In genomic region chr5:111055507-111055906, GRCm38 (mm10) we compare ENCODE assay signal across 9 mouse cellular contexts.
A peak's percentile ranks its signal among the peaks of the same experiment; 100 is the strongest.
DNase-seq lines count a peak whose midpoint lies in the region; ATAC-seq and TF ChIP-seq lines count a peak whose summit lies in the region.
"Had no signal": no experiment of that assay in that cellular context is flagged by ENCODE, and none has a peak within 500 bp of the region (broad histone marks: within the 10 kb centered on the region; RNA-seq: fewer than 3 reads in every experiment).

No protein-coding gene starts in this region.

- H3K27me3 ChIP-seq in kidney, adult 2 months (replicated peaks; ENCODE audit: control insufficient read depth, insufficient read depth, low read length), result no peaks in the 10 kb centered on the region
- no peaks in the 10 kb centered on the region for H3K27me3 ChIP-seq in forebrain, embryonic 12.5 days
- H3K27me3 ChIP-seq in midbrain, embryonic 13.5 days, result no peaks in the 10 kb centered on the region
- H3K27me3 ChIP-seq: liver, embryonic 13.5 days had no signal

- peak overlapping the region; percentile 21; the same call in 1 of the 2 replicates for H3K9ac ChIP-seq in forebrain, embryonic 12.5 days
- peak overlapping the region; percentile 51 for H3K9ac ChIP-seq in midbrain, embryonic 13.5 days (replicated peaks)
- H3K9ac ChIP-seq: liver, embryonic 13.5 days had no signal

- H3K4me1 ChIP-seq in kidney, adult 2 months (ENCODE audit: control insufficient read depth, insufficient read depth, low read length), result peaks cover 3% of the 10 kb centered on the region; the same call in 1 of the 2 replicates
- H3K4me1 ChIP-seq in forebrain, embryonic 12.5 days, result peaks cover 67% of the 10 kb centered on the region
- peaks cover 75% of the 10 kb centered on the region for H3K4me1 ChIP-seq in midbrain, embryonic 13.5 days (replicated peaks)

- TF ChIP-seq CTCF in kidney, adult 2 months (conservative IDR thresholded peaks at IDR 0.05; ENCODE audit: insufficient read depth, insufficient read length, low read depth, low read length), result no peak

- no peak for TF ChIP-seq POLR2A in kidney, adult 2 months (IDR thresholded peaks at IDR 0.05; ENCODE audit: low read depth, low read length)

- no peak for DNase-seq in kidney, adult 2 months
- no peak for DNase-seq in kidney, postnatal 10 days
- DNase-seq in MN1 (ENCODE audit: low spot score), result peak; percentile 74
- DNase-seq in adrenal gland, adult (ENCODE audit: inconsistent age in 2 of 2, low spot score in 1 of 2), result no peak
- DNase-seq in urinary bladder, adult 2 months (ENCODE audit: low spot score), result no peak
- no peak for DNase-seq in cerebellum, adult 18-20 months
- DNase-seq: liver, embryonic 13.5 days had no signal

- H3K36me3 ChIP-seq in kidney, adult 2 months (ENCODE audit: control insufficient read depth, insufficient read depth, low read length), result no peaks in the 10 kb centered on the region
- H3K36me3 ChIP-seq in forebrain, embryonic 12.5 days (replicated peaks), result no peaks in the 10 kb centered on the region
- no peaks in the 10 kb centered on the region for H3K36me3 ChIP-seq in midbrain, embryonic 13.5 days
- H3K36me3 ChIP-seq: liver, embryonic 13.5 days had no signal

- H3K4me2 ChIP-seq in forebrain, embryonic 12.5 days, result peak overlapping the region; percentile 34
- peak overlapping the region; percentile 49 for H3K4me2 ChIP-seq in midbrain, embryonic 13.5 days (replicated peaks)
- H3K4me2 ChIP-seq: liver, embryonic 13.5 days had no signal

- H3K27ac ChIP-seq in kidney, adult 2 months (ENCODE audit: insufficient read depth, low read depth, low read length), result no peak overlapping the region
- peak overlapping the region; percentile 84 for H3K27ac ChIP-seq in forebrain, embryonic 12.5 days
- peak overlapping the region; percentile 90 for H3K27ac ChIP-seq in midbrain, embryonic 13.5 days
- H3K27ac ChIP-seq: liver, embryonic 13.5 days had no signal

- peak overlapping the region; percentile 21; the same call in 1 of the 2 replicates for H3K4me3 ChIP-seq in kidney, adult 2 months (ENCODE audit: insufficient read depth, low read depth, low read length)
- H3K4me3 ChIP-seq in forebrain, embryonic 12.5 days (replicated peaks), result no peak overlapping the region
- H3K4me3 ChIP-seq in midbrain, embryonic 13.5 days (replicated peaks), result peak overlapping the region; percentile 24
- H3K4me3 ChIP-seq: liver, embryonic 13.5 days had no signal

- 39% methylated on average over 8 of the region's 8 CpGs for WGBS in kidney, adult 2 months
- 59% methylated on average over 8 of the region's 8 CpGs for WGBS in forebrain, embryonic 12.5 days
- 36% methylated on average over 8 of the region's 8 CpGs for WGBS in midbrain, embryonic 13.5 days

- ATAC-seq in forebrain, embryonic 12.5 days (ENCODE audit: low FRiP score), result no peak
- peak; percentile 39 for ATAC-seq in midbrain, embryonic 13.5 days

- no peaks in the 10 kb centered on the region for H3K9me3 ChIP-seq in forebrain, embryonic 12.5 days
- no peaks in the 10 kb centered on the region for H3K9me3 ChIP-seq in midbrain, embryonic 13.5 days
- H3K9me3 ChIP-seq: liver, embryonic 13.5 days had no signal
